Comparison of ENCODE assay signal across 23 mouse cellular contexts in the genomic region with DNA sequence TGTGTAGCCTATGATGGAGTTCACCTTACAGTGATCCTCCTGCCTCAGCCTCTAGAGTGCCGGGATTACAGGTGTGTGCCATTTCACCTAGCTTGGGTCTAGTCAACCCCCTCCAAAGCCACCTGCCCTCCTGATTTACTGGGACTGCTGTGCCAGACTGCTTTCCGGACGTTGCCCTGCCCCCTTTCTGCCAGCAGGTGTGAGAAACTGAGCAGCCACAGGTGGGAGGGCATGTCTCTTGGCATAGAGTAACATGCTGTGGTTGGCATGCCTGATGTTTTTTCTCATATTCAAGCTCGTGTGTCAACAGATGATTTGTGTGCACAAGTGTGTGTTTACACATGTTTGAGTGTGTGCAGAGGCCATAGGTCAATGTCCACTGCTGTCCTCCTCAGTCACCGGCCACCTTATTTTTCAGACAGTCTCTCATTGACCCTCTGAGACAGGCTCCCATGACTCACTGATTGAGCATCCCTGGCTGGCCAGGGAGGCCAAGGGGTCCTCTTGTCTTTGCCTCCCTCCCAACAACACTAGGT.
"Had no signal": no experiment of that assay in that cellular context is flagged by ENCODE, and none has a peak within 500 bp of the region (broad histone marks: within the 10 kb centered on the region; RNA-seq: fewer than 3 reads in every experiment).

No protein-coding gene starts in this region.

- H3K36me3 ChIP-seq: heart, embryonic 15.5 days; hindbrain, embryonic 13.5 days; hindbrain, embryonic 15.5 days; intestine, embryonic 15.5 days had no signal

- H3K27ac ChIP-seq: heart, adult 2 months; heart, embryonic 13.5 days; heart, embryonic 15.5 days; hindbrain, embryonic 13.5 days; hindbrain, embryonic 15.5 days; intestine, embryonic 15.5 days; layer of hippocampus, adult 2 months; left cerebral cortex, adult 2 months; limb, embryonic 10.5 days; limb, embryonic 12.5 days had no signal

- H3K4me2 ChIP-seq: heart, embryonic 11.5 days; heart, embryonic 13.5 days; heart, embryonic 15.5 days; hindbrain, embryonic 13.5 days; hindbrain, embryonic 15.5 days; intestine, embryonic 15.5 days; limb, embryonic 12.5 days had no signal

- H3K9ac ChIP-seq: forebrain, postnatal 0 days; heart, embryonic 13.5 days; heart, embryonic 15.5 days; hindbrain, embryonic 13.5 days; hindbrain, embryonic 15.5 days; intestine, embryonic 15.5 days; limb, embryonic 12.5 days had no signal

- ATAC-seq: forebrain, postnatal 0 days; inflammation-experienced regulatory T-cells, adult 6 months; intestine, embryonic 15.5 days; intestine, postnatal 0 days had no signal

- H3K4me1 ChIP-seq: heart, embryonic 13.5 days; hindbrain, embryonic 13.5 days; hindbrain, embryonic 15.5 days; intestine, embryonic 15.5 days; limb, embryonic 10.5 days; limb, embryonic 12.5 days had no signal

- H3K4me3 ChIP-seq: heart, adult 2 months; heart, embryonic 13.5 days; heart, embryonic 15.5 days; hindbrain, embryonic 13.5 days; hindbrain, embryonic 15.5 days; intestine, embryonic 15.5 days; layer of hippocampus, adult 2 months; left cerebral cortex, adult 2 months; limb, embryonic 10.5 days; limb, embryonic 12.5 days had no signal

- H3K9me3 ChIP-seq: heart, embryonic 15.5 days; hindbrain, embryonic 13.5 days; hindbrain, embryonic 15.5 days; intestine, embryonic 15.5 days; limb, embryonic 10.5 days had no signal

- H3K27me3 ChIP-seq: heart, embryonic 13.5 days; heart, embryonic 15.5 days; hindbrain, embryonic 13.5 days; hindbrain, embryonic 15.5 days; intestine, embryonic 15.5 days; limb, embryonic 12.5 days had no signal

- DNase-seq: forebrain, postnatal 0 days; gastrocnemius, postnatal 10 days; gastrocnemius, postnatal 25 days; heart, adult 11 months; heart, postnatal 14 days; heart, postnatal 36 days; kidney, adult 18-20 months; kidney, adult 8-10 months; kidney, postnatal 10 days; kidney, postnatal 25 days had no signal
